Mouse (Mus musculus) macrophage (primary cell): ENCODE measurements around the gene Gm10577. TPM values are rescaled to one million over a fixed set of nuclear protein-coding genes. Genes with fewer than 3 reads are reported as not detected.

Experiments used
- H3K27ac ChIP-seq: fragments of 350-480 bp; formaldehyde crosslinking; 2 replicates; pipeline ENCODE4 v1.9.0; 2021
- H3K36me3 ChIP-seq: fragments of 350-480 bp; formaldehyde crosslinking; 2 replicates; pipeline ENCODE4 v1.9.0; 2021; ENCODE audit errors: inconsistent target
- H3K4me3 ChIP-seq: fragments of 350-480 bp; formaldehyde crosslinking; 2 replicates; pipeline ENCODE4 v1.9.0; 2021; ENCODE audit errors: inconsistent target
- H3K79me2 ChIP-seq: fragments of 350-480 bp; formaldehyde crosslinking; 2 replicates; pipeline ENCODE4 v1.9.0; 2021; ENCODE audit errors: inconsistent target
- WGBS: methylation state at CpG from one replicate; pipeline ENCODE4 v1.1.7; 2026; ENCODE audit warnings: inconsistent platforms; ENCODE audit not compliant: missing documents; 5-methylcytosine and 5-hydroxymethylcytosine counted together
- polyA plus RNA-seq: library from polyadenylated mRNA; stranded (reverse); fragments of 250-400 nt; gene quantifications from 3 replicates; pipeline ENCODE4 v1.2.4, GENCODE M21; 2018; ENCODE audit warnings: inconsistent platforms

The Gm10577 gene
- polyA plus RNA-seq, 1 experiment from 2014 or later = not detected

- H3K27ac ChIP-seq = no peak overlapping the region
- no peaks in the 10 kb centered on the region for H3K79me2 ChIP-seq
- WGBS = 91% methylated on average over 4 of the region's 4 CpGs
- no peak overlapping the region for H3K4me3 ChIP-seq
- no peaks in the 10 kb centered on the region for H3K36me3 ChIP-seq
Measured at GRCm38 (mm10) chr4:101009092-101009491, 11.4 kb downstream of the Gm10577 start.

DNA sequence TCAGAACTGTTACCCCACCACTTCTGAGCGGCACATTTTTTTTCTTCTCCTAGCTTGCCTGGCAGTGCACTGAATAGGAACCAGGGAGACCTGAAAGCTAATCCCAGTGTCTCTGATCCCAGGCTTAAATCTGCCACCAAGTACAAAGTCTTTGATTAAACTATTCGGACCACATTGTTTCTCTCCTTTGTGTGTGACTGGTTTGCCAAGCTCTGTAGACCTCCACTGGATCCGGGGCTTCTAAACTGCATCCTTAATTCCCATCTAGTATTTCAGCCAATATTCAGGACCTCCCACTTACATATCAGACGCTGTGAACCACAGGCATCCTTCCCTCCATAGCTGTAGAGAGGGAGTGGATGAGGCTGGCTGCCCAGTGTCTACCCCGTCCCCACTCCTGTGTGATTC, 12.1 kb downstream of the Gm10577 start:
- WGBS = 86% methylated on average over 5 of the region's 5 CpGs
- Histone ChIP-seq H3K4me3 (no peak overlapping the region), H3K36me3 (no peaks in the 10 kb centered on the region)

GRCm38 (mm10) chr4:101002961-101003360, 17.5 kb downstream of the Gm10577 start:
- WGBS = 96% methylated on average over 16 of the region's 16 CpGs
- H3K36me3 ChIP-seq = no peaks in the 10 kb centered on the region
- H3K79me2 ChIP-seq = no peaks in the 10 kb centered on the region
- H3K4me3 ChIP-seq = no peak overlapping the region
- H3K27ac ChIP-seq = no peak overlapping the region

More for the DNA sequence above, 12.1 kb downstream of the Gm10577 start:
- no peak overlapping the region for H3K27ac ChIP-seq
- H3K79me2 ChIP-seq = no peaks in the 10 kb centered on the region

DNA sequence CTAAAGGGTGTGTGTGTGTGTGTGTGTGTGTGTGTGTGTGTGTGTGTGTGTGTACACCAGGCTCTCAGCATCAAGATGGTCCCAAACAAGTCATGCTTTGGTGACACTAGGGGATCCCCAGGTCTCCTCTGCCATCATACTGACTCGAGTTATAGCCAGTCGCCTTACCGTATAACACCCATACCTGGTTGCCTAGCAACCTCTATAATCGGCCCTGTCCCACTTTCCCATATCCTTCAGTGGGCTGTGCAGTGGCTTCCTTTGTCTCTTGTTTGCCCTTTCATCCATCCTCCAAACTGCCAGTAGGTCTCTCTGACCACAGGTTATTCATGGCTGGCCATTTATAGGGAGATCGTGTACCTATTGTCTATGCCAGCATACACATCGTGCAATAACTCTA, 19.4 kb downstream of the Gm10577 start:
- Histone ChIP-seq H3K27ac (no peak overlapping the region), H3K79me2 (no peaks in the 10 kb centered on the region), H3K4me3 (no peak overlapping the region), H3K36me3 (no peaks in the 10 kb centered on the region)
- WGBS = 94% methylated on average over 6 of the region's 6 CpGs

- Histone ChIP-seq H3K27ac (no peak overlapping the region), H3K4me3 (no peak overlapping the region), H3K79me2 (no peaks in the 10 kb centered on the region), H3K36me3 (no peaks in the 10 kb centered on the region)
- WGBS = 81% methylated on average over 3 of the region's 3 CpGs
Measured at GRCm38 (mm10) chr4:101000622-101001021, 19.9 kb downstream of the Gm10577 start.

- Histone ChIP-seq H3K4me3 (no peak overlapping the region), H3K27ac (no peak overlapping the region), H3K36me3 (no peaks in the 10 kb centered on the region), H3K79me2 (no peaks in the 10 kb centered on the region)
- WGBS = 90% methylated on average over 8 of the region's 8 CpGs
Measured at GRCm38 (mm10) chr4:100998906-100999305, 21.6 kb downstream of the Gm10577 start.

DNA sequence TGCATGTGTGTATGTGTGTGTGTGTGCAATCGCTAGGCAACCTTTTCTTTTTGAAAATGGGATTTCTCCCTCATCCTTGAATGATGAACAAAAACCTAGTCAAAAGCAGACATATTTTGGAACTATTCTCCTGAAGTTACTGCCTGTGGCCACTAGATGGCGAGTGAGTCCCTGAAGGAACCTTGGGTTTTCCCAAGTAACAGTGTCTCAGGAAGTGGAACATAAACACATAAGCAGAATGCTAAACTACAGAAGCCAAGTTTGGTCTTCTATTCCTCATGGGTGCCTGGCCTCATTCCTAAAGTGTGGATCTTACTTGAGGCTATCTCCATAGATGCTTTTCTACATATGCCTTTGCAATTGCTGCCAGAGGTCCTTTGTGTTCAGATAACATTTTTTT, 22.4 kb downstream of the Gm10577 start:
- H3K27ac ChIP-seq = no peak overlapping the region
- H3K79me2 ChIP-seq = no peaks in the 10 kb centered on the region
- no peaks in the 10 kb centered on the region for H3K36me3 ChIP-seq
- H3K4me3 ChIP-seq = no peak overlapping the region
- 23% methylated on average over 2 of the region's 2 CpGs for WGBS

DNA sequence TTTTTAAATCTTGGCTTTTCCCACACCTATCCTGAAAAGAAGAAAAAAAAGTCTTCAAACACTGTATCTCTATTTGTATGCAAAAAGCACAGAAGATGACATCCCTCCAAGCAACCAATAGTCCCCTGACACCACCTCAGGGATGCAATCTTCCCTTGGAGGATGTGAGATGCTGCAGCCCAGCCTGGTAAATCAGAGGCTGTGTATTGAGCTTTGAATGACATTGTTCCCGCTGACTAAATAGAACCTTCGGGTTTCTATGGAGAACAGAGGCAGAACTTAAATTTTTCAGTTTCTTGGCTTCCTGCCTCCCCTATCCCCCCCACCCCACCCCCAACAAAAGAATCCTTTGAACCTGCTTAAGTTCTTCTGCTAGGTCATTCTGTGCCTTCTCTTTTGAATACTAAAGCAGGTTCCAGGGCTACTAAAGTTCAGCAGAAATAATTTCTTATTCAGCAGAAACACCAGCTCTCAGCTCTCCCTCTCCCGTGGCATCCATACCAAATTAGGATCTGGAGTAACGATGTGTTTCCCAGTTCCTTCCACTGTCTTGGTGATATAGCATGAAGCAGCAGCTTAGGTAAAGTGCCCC, 24.3 kb downstream of the Gm10577 start:
- Histone ChIP-seq H3K79me2 (no peaks in the 10 kb centered on the region), H3K36me3 (no peaks in the 10 kb centered on the region), H3K4me3 (no peak overlapping the region), H3K27ac (no peak overlapping the region)
- 88% methylated on average over 4 of the region's 4 CpGs for WGBS

DNA sequence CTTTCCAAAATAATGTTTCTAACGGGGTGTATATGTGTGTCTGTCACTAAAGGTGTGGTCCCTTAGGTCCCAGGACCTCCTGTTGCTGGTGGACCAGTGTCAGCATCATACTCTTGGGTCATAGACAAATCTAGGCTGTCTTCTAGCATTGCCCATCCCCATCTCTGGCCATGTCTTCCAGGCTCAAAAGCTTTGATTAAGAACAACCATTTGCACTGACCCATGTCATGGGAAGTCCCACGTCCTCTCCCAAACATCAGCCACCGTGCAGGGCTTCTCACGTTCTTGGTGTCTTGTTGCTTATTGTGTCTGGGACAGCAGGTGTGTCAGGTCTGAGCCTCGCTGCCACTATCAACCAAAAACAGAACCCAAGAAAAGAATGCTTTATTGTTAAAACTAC, 24.9 kb downstream of the Gm10577 start:
- Histone ChIP-seq H3K79me2 (no peaks in the 10 kb centered on the region), H3K36me3 (no peaks in the 10 kb centered on the region), H3K27ac (no peak overlapping the region), H3K4me3 (no peak overlapping the region)
- 89% methylated on average over 5 of the region's 5 CpGs for WGBS

DNA sequence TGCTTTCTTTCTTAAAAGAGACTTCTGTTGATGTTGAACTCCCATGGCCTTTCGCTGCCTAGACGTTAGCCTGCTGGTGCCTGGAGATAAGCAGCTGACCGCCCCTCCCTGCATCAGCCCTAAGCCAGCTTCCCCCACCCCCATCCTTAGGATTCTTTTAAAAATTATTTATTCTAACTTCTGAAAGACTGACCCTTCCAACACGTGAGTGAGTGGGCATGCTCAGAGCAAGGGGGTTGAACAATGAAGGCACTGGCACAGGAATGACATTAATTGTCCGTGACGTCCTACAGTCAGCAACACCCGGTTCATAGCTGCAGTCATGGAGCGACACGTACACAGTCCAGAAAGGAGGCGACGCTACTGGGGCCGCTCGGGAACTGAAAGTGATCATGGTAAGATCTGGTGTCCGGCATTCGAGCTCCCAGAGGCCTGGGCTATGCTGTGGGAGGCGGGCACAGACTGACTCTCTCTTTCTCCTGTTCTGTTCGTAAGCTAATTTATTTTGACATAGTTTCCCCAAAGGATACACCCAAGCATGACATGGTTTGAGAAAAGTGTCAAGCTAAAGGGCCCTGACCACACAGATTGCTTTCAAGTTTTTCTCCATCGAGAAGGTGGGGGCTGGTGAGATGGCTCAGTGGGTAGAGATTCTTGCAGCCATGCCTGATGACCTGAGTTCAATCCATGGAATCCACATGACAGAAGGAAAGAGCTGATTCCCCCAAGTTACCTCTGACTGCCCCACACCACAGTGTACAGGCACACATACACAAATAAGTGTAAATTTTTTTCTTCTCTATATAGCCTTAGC, 25.8 kb downstream of the Gm10577 start:
- Histone ChIP-seq H3K27ac (no peak overlapping the region), H3K4me3 (no peak overlapping the region), H3K79me2 (no peaks in the 10 kb centered on the region), H3K36me3 (no peaks in the 10 kb centered on the region)
- 91% methylated on average over 18 of the region's 18 CpGs for WGBS

DNA sequence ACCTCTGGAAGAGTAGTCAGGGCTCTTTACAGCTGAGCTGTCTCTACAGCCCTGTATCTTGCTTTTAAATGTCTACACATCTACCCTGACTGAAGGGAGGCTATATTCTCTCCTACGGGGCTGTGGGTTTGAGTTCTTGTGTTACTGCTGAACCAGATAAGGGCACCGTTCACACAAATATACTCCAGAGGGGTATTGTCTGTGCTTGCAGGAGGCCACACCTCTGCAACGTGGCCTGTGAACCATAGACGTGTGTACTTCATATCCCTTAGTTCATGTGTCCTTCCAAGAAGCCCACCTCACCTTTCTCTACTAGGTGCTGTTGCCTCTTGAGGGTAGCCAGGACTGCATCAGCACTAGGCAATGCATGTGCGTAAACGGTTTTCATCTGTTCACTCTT, 28.4 kb downstream of the Gm10577 start:
- H3K27ac ChIP-seq = no peak overlapping the region
- no peak overlapping the region for H3K4me3 ChIP-seq
- WGBS = 91% methylated on average over 6 of the region's 6 CpGs
- no peaks in the 10 kb centered on the region for H3K36me3 ChIP-seq
- no peaks in the 10 kb centered on the region for H3K79me2 ChIP-seq

GRCm38 (mm10) chr4:100990996-100991395, 29.5 kb downstream of the Gm10577 start:
- WGBS = 77% methylated on average over 4 of the region's 4 CpGs
- H3K4me3 ChIP-seq = no peak overlapping the region
- no peaks in the 10 kb centered on the region for H3K36me3 ChIP-seq
- no peak overlapping the region for H3K27ac ChIP-seq
- no peaks in the 10 kb centered on the region for H3K79me2 ChIP-seq

DNA sequence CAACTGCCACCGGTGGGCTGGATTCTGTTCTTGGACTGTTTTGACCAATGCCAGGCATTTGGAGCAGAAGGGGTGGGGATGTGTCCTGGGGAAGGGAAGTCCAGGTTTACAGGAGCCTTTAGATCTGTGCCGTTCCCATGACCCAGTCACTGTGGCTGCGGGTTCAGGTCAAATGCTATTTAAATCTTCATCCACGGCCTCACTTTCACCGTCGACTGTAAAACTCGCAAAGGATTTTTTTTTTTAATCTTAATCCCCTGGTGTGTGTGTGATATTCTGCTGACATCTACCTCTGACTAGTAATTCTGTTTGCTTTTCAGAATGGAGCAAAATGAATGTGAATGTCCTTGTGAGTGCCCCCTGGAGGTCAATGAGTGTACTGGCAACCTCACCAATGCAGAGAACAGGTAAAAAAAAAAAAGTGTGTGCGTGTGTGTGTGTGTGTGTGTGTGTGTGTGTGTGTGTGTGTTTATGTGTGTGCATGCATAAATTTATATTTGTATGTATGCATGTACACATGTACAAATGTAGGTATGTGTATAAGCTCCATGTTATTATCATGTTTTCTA, 32.2 kb downstream of the Gm10577 start:
- Histone ChIP-seq H3K36me3 (no peaks in the 10 kb centered on the region), H3K79me2 (no peaks in the 10 kb centered on the region), H3K27ac (no peak overlapping the region), H3K4me3 (no peak overlapping the region)
- WGBS = 86% methylated on average over 8 of the region's 8 CpGs

GRCm38 (mm10) chr4:100987187-100987586, 33.3 kb downstream of the Gm10577 start:
- no peak overlapping the region for H3K27ac ChIP-seq
- H3K79me2 ChIP-seq = no peaks in the 10 kb centered on the region
- no peaks in the 10 kb centered on the region for H3K36me3 ChIP-seq
- no peak overlapping the region for H3K4me3 ChIP-seq
- WGBS = 79% methylated on average over 1 of the region's 1 CpGs

GRCm38 (mm10) chr4:100977522-100977921, 43.0 kb downstream of the Gm10577 start:
- H3K79me2 ChIP-seq = no peaks in the 10 kb centered on the region
- WGBS = 87% methylated on average over 6 of the region's 7 CpGs
- H3K4me3 ChIP-seq = no peak overlapping the region
- H3K27ac ChIP-seq = no peak overlapping the region
- H3K36me3 ChIP-seq = no peaks in the 10 kb centered on the region
